Mouse (Mus musculus): ENCODE measurements around the gene Pbld2. TPM values are rescaled to one million over a fixed set of nuclear protein-coding genes. Genes with fewer than 3 reads are reported as not detected.

Gene Pbld2
- polyA plus RNA-seq, 1 experiment from 2014 or later, result 1.3 TPM

- H3K27ac ChIP-seq, result no peak overlapping the region
- no peaks in the 10 kb centered on the region for H3K9me3 ChIP-seq (replicated peaks)
- H3K4me1 ChIP-seq, result no peaks in the 10 kb centered on the region
- ATAC-seq (ENCODE audit: low FRiP score), result peak; percentile 21; the same call in 1 of the 2 replicates
- WGBS, result 88% methylated on average over 4 of the region's 4 CpGs
- H3K27me3 ChIP-seq, result no peaks in the 10 kb centered on the region
- no peak overlapping the region for H3K9ac ChIP-seq
- H3K36me3 ChIP-seq, result peaks cover 88% of the 10 kb centered on the region
- no peak overlapping the region for H3K4me3 ChIP-seq
- no peak overlapping the region for H3K4me2 ChIP-seq (replicated peaks)
Measured at GRCm38 (mm10) chr10:63010268-63010667, 13.8 kb upstream of the Pbld2 start.

DNA sequence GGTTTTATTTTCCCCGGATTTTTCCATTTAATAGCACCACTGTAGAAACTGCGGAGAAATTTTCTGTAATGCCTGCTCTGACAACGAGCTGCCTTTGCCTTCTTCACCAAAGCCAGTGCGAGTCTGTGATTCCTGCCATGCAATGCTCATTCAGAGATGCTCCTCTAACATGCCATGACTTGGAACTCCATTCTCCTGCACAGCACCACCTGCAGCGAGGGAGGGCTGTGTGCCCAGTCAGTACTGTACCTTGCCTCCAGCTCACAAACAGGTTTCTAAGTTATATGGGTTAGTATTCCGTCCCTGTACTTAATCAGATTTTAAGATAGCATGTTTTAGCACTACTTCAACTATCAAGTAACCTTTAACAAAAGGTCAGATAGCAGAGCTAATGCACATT lies 12.6 kb upstream of the Pbld2 start:
- Histone ChIP-seq H3K27ac (no peak overlapping the region), H3K27me3 (no peaks in the 10 kb centered on the region), H3K4me2 (replicated peaks) (no peak overlapping the region), H3K9ac (no peak overlapping the region), H3K9me3 (replicated peaks) (no peaks in the 10 kb centered on the region), H3K4me1 (no peaks in the 10 kb centered on the region), H3K36me3 (peaks cover 90% of the 10 kb centered on the region), H3K4me3 (no peak overlapping the region)
- no peak for ATAC-seq (ENCODE audit: low FRiP score)
- 91% methylated on average over 6 of the region's 6 CpGs for WGBS

DNA sequence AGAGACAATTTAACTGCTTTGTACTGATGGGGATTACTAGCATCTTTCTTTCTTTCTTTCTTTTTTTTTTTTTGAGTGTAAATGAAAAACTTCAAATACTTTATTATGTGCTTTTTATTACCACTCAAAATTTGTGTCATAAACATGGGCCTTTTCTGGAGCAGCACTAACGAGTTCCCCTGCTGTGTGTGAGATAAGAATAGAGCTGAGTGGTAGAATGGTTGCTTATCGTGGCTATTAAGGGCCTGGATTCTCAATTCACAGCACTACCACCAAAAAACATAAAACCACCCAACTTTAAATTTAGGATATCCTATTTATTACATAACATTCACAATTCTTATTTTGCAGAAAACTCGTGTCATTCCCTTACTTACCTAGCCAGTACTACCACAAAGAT lies 10.6 kb upstream of the Pbld2 start:
- peaks cover 84% of the 10 kb centered on the region for H3K36me3 ChIP-seq
- WGBS, result 86% methylated on average over 3 of the region's 3 CpGs
- H3K27ac ChIP-seq, result no peak overlapping the region
- H3K9ac ChIP-seq, result no peak overlapping the region
- H3K27me3 ChIP-seq, result no peaks in the 10 kb centered on the region
- H3K4me1 ChIP-seq, result 0 out of 2 replicates have a peak, but pooled peaks cover 2% of the 10 kb centered on the region
- H3K4me2 ChIP-seq (replicated peaks), result no peak overlapping the region
- no peak overlapping the region for H3K4me3 ChIP-seq
- no peak for ATAC-seq (ENCODE audit: low FRiP score)
- no peaks in the 10 kb centered on the region for H3K9me3 ChIP-seq (replicated peaks)

DNA sequence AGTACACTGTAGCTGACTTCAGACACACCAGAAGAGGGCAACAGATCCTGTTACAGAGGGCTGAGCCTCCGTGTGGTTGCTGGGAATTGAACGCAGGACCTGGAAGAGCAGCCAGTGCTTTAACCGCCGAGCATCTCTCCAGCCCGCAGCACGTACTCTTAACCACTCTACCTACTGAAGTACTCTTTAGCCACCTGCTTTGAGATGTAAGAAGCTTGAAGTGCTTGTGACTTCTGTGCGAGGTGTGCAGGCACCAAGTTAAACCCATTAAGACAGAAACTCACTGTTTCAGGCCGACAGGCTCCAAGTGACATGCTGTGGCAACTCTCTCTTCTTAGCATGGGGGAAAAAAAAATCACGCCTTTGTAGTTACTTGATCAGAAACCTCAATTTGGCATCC lies 9.9 kb upstream of the Pbld2 start:
- Histone ChIP-seq H3K27ac (no peak overlapping the region), H3K4me2 (replicated peaks) (no peak overlapping the region), H3K36me3 (peaks cover 79% of the 10 kb centered on the region), H3K27me3 (no peaks in the 10 kb centered on the region), H3K9me3 (replicated peaks) (no peaks in the 10 kb centered on the region), H3K4me1 (peaks cover 4% of the 10 kb centered on the region), H3K9ac (no peak overlapping the region), H3K4me3 (no peak overlapping the region)
- WGBS, result 87% methylated on average over 9 of the region's 9 CpGs
- no peak for ATAC-seq (ENCODE audit: low FRiP score)

- peaks cover 32% of the 10 kb centered on the region for H3K36me3 ChIP-seq
- no peaks in the 10 kb centered on the region for H3K27me3 ChIP-seq
- H3K4me2 ChIP-seq (replicated peaks), result 0 out of 2 replicates have a peak overlapping the region, but pooled peaks have one; percentile 7
- no peak overlapping the region for H3K4me3 ChIP-seq
- H3K9ac ChIP-seq, result no peak overlapping the region
- WGBS, result 88% methylated on average over 6 of the region's 6 CpGs
- peaks cover 28% of the 10 kb centered on the region for H3K4me1 ChIP-seq
- H3K27ac ChIP-seq, result no peak overlapping the region
- no peak for ATAC-seq (ENCODE audit: low FRiP score)
- no peaks in the 10 kb centered on the region for H3K9me3 ChIP-seq (replicated peaks)
Measured at GRCm38 (mm10) chr10:63019304-63019703, 4.8 kb upstream of the Pbld2 start.

DNA sequence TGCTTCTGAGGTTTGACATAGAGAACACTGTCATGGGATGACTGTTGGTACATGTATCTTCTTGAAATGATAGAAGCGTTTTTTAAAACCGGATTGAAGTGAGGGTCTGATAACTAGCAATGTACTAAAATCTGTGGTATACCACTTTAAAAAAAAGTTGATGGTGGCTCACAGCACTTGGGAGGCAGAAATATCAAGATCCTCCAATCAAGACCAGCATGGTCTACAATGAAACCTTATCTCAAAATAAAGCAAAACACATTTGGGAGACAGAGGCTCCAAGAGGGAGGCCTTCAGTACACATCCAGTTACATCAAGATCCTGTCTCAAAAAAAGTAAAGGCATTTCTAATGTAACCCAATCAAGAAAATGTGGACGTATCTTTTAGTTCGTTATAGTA lies 2.4 kb upstream of the Pbld2 start:
- H3K27me3 ChIP-seq, result no peaks in the 10 kb centered on the region
- peak overlapping the region; percentile 92 for H3K4me3 ChIP-seq
- no peak for ATAC-seq (ENCODE audit: low FRiP score)
- peak overlapping the region; percentile 99 for H3K9ac ChIP-seq
- H3K36me3 ChIP-seq, result peaks cover 11% of the 10 kb centered on the region
- H3K4me1 ChIP-seq, result peaks cover 42% of the 10 kb centered on the region
- H3K9me3 ChIP-seq (replicated peaks), result no peaks in the 10 kb centered on the region
- 54% methylated on average over 4 of the region's 4 CpGs for WGBS
- H3K4me2 ChIP-seq (replicated peaks), result peak overlapping the region; percentile 76
- no peak overlapping the region for H3K27ac ChIP-seq

DNA sequence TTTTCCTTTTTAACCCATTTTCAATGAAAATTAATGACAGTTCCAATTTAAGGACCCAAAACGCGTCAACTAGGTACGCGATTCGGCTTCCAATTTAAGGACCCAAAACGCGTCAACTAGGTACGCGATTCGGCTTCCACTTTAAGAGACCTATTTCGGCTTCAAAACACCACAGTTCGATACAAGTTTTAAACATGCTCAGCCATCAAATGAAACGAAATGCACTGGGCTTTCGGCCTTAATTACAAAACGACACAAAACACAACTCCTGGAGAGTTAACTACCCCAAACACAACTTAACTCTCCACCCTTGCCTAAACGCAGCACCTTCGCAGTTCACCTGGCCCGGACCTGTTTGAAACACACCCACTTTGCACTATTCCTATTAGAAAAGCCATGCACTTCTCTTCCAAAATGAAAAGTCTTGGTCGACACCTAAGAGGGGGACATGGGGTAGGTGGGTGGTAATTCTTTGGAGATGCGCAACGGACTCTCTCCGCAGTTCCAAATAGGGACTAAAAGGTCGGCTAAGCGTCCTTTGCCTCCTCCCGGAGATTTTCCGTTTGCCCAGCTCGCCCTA lies 1.5 kb upstream of the Pbld2 start:
- Histone ChIP-seq H3K27me3 (no peaks in the 10 kb centered on the region), H3K4me3 (peak overlapping the region; percentile 92), H3K4me2 (replicated peaks) (peak overlapping the region; percentile 76), H3K9ac (peak overlapping the region; percentile 99), H3K27ac (peak overlapping the region; percentile 100), H3K4me1 (peaks cover 48% of the 10 kb centered on the region), H3K36me3 (peaks cover 4% of the 10 kb centered on the region; the same call in 1 of the 2 replicates), H3K9me3 (replicated peaks) (no peaks in the 10 kb centered on the region)
- no peak for ATAC-seq (ENCODE audit: low FRiP score)
- WGBS, result under 1% methylated on average over 27 of the region's 27 CpGs

DNA sequence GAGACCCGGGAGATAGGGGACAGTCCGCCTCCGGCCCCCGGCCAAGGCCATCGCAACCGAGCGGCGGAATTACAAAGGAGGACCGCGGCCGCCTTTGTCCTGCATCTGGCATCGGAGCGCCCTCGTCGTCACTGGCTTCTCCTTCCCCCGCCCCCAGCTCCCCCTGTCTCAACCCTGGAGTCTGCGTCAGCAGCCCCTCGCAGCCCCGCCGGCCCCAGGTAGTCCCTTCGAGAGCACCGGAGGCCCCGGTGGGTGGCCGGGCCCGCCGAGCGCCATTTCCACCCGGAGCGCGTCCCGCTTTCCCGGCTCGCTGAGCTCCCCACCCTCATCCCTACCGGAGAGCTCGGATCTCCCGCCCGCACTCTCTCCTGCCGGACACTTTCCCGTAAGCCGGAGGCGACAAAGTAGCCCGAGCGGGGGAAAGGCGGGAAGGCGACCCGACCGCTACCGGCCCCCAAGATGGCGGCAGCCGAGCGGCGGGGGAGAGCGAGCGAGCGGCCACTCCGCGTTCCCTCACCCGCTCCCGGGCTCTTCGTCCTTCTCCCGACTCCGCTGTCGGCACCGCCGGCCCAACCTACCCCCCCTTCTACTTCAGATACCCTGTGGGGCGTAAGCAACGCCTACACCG lies 880 bp upstream of the Pbld2 start:
- peak overlapping the region; percentile 100 for H3K27ac ChIP-seq
- H3K36me3 ChIP-seq, result no peaks in the 10 kb centered on the region
- no peaks in the 10 kb centered on the region for H3K9me3 ChIP-seq (replicated peaks)
- WGBS, result under 1% methylated on average over 68 of the region's 68 CpGs
- peak overlapping the region; percentile 76 for H3K4me2 ChIP-seq (replicated peaks)
- peak; percentile 35 for ATAC-seq (ENCODE audit: low FRiP score)
- peak overlapping the region; percentile 92 for H3K4me3 ChIP-seq
- H3K27me3 ChIP-seq, result no peaks in the 10 kb centered on the region
- H3K9ac ChIP-seq, result peak overlapping the region; percentile 99
- H3K4me1 ChIP-seq, result peaks cover 51% of the 10 kb centered on the region

DNA sequence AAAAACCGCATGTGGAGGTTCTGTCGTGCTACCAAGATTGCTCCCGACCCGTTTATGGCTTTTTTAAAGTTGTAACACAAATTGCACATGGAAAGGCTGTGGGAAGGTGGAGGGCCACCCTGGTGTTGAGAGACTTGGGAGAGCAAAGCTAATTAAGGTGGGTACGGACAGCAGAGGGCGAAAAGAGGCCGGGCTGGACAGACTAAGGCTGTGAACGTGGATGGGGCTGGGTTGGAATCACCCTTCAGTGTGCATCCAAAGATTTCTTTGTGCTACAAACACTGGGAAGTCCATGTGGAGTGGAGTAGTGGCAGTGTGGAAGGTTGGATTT lies 430 bp downstream of the Pbld2 start:
- Histone ChIP-seq H3K4me2 (replicated peaks) (peak overlapping the region; percentile 76), H3K9me3 (replicated peaks) (no peaks in the 10 kb centered on the region), H3K36me3 (no peaks in the 10 kb centered on the region), H3K27ac (peak overlapping the region; percentile 100), H3K27me3 (no peaks in the 10 kb centered on the region), H3K4me3 (peak overlapping the region; percentile 92), H3K4me1 (peaks cover 53% of the 10 kb centered on the region), H3K9ac (peak overlapping the region; percentile 99)
- peak; percentile 39 for ATAC-seq (ENCODE audit: low FRiP score)
- 0% methylated on average over 8 of the region's 8 CpGs for WGBS

DNA sequence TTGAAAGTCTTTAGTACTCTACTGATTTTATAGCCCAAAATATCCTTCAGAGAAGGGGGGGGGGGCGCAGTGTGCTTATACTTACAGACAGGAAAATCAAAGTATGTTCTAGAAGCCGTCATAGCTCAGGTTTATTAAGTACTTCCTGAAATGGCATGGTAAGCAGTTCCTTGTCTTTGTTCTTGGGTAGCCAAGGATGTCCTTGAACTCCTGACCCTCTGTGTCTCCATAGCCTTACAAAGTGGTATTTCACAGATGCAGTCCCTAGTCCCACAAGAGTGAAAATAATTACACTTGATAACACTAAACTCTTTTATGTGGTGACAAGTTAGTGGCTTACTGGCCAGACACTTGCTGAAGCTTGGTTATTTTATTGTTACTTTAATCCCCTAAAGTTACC lies 901 bp downstream of the Pbld2 start:
- peaks cover 51% of the 10 kb centered on the region for H3K4me1 ChIP-seq
- no peak for ATAC-seq (ENCODE audit: low FRiP score)
- no peaks in the 10 kb centered on the region for H3K27me3 ChIP-seq
- peak overlapping the region; percentile 76 for H3K4me2 ChIP-seq (replicated peaks)
- peak overlapping the region; percentile 99 for H3K9ac ChIP-seq
- H3K9me3 ChIP-seq (replicated peaks), result no peaks in the 10 kb centered on the region
- WGBS, result 20% methylated on average over 2 of the region's 2 CpGs
- no peaks in the 10 kb centered on the region for H3K36me3 ChIP-seq
- peak overlapping the region; percentile 92 for H3K4me3 ChIP-seq
- H3K27ac ChIP-seq, result peak overlapping the region; percentile 100

- Histone ChIP-seq H3K4me3 (peak overlapping the region; percentile 92; the same call in 1 of the 2 replicates), H3K4me1 (peaks cover 46% of the 10 kb centered on the region), H3K36me3 (no peaks in the 10 kb centered on the region), H3K9me3 (replicated peaks) (no peaks in the 10 kb centered on the region), H3K27ac (peak overlapping the region; percentile 100), H3K9ac (peak overlapping the region; percentile 3; the same call in 1 of the 2 replicates), H3K4me2 (replicated peaks) (peak overlapping the region; percentile 76), H3K27me3 (no peaks in the 10 kb centered on the region)
- 16% methylated on average over 6 of the region's 6 CpGs for whole genome bisulfite sequencing
- no peak for ATAC-seq (ENCODE audit: low FRiP score)
Measured at GRCm38 (mm10) chr10:63025491-63026011, 1.4 kb downstream of the Pbld2 start.

DNA sequence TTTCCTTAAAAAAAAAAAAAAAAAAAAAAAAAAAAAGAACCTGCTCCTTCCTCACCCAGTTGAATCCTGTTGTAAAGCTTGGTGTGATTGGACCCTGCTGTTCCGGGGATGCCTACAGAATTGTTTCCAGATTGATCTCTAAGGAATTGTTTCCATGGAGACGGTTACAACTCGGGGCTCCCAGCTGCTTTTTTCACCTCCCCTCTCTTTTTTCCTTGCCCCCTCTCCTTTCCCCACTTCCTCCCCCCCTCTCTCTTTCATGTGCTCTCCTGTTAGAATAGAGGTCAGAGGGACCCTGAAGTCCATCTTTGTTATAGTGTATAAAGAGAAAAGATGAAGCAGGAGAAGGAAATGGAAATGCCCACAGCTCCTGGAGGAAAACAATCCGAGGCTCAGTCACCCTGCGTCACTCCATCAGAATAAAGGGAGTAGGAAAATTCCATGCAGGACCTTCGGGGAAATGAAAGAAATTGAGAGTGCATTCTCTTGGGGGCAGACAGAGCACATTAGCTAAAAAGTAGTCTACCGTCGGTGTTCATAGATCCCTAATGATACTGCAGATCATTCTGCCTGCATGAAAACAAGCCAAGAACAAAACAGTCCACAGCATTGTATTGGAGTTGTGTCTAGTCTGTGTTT lies 2.2 kb downstream of the Pbld2 start:
- no peaks in the 10 kb centered on the region for H3K36me3 ChIP-seq
- ATAC-seq (ENCODE audit: low FRiP score), result peak; percentile 22
- H3K4me3 ChIP-seq, result peak overlapping the region; percentile 0; the same call in 1 of the 2 replicates
- 9% methylated on average over 8 of the region's 8 CpGs for WGBS
- H3K9ac ChIP-seq, result peak overlapping the region; percentile 32; the same call in 1 of the 2 replicates
- H3K27ac ChIP-seq, result peak overlapping the region; percentile 100
- peak overlapping the region; percentile 76 for H3K4me2 ChIP-seq (replicated peaks)
- peaks cover 40% of the 10 kb centered on the region for H3K4me1 ChIP-seq
- H3K9me3 ChIP-seq (replicated peaks), result no peaks in the 10 kb centered on the region
- H3K27me3 ChIP-seq, result no peaks in the 10 kb centered on the region

Measured in hindbrain, embryonic 12.5 days (tissue).